Mouse (Mus musculus) intestine, postnatal 0 days (tissue): ENCODE data around the gene Jak3. TPM values are rescaled to one million over a fixed set of nuclear protein-coding genes. Genes with fewer than 3 reads are reported as not detected.

Experiments
- ATAC-seq: fragments of 200-750 bp; cut with Nextera tagmentation; 2 replicates; pipeline ENCODE4 v1.8.0; 2017; ENCODE audit warnings: mild to moderate bottlenecking, moderate TSS enrichment, moderate library complexity
- H3K27ac ChIP-seq: fragments of 300-500 bp; sonication (generic); 2 replicates; pipeline ENCODE4 v1.5.1; 2014; ENCODE audit warnings: mild to moderate bottlenecking, low read depth, low read length, moderate library complexity
- H3K27me3 ChIP-seq: fragments of 300-500 bp; sonication (generic); replicated peaks from 2 replicates; pipeline ENCODE4 v1.6.1; 2014; ENCODE audit warnings: low read length, mixed read lengths; ENCODE audit not compliant: control insufficient read depth, insufficient read depth
- H3K36me3 ChIP-seq: fragments of 300-500 bp; sonication (generic); 2 replicates; pipeline ENCODE4 v1.6.1; 2014; ENCODE audit warnings: mild to moderate bottlenecking, moderate library complexity; ENCODE audit not compliant: control insufficient read depth, insufficient read depth
- H3K4me1 ChIP-seq: fragments of 300-500 bp; sonication (generic); replicated peaks from 2 replicates; pipeline ENCODE4 v1.6.1; 2014; ENCODE audit warnings: antibody characterized with exemption, low read length, mixed read lengths; ENCODE audit not compliant: control insufficient read depth, insufficient read depth
- H3K4me2 ChIP-seq: fragments of 300-500 bp; sonication (generic); replicated peaks from 2 replicates; pipeline ENCODE4 v1.6.1; 2014; ENCODE audit warnings: low read depth, mild to moderate bottlenecking, moderate library complexity
- H3K4me3 ChIP-seq: fragments of 300-500 bp; sonication (generic); 2 replicates; pipeline ENCODE4 v1.5.1; 2014; ENCODE audit warnings: low read depth, low read length
- H3K9ac ChIP-seq: fragments of 300-500 bp; sonication (generic); 2 replicates; pipeline ENCODE4 v1.6.1; 2014; ENCODE audit warnings: mild to moderate bottlenecking, low read depth, low read length
- H3K9me3 ChIP-seq: fragments of 300-500 bp; sonication (generic); 2 replicates; pipeline ENCODE4 v1.6.1; 2016; ENCODE audit warnings: mixed run types; ENCODE audit not compliant: control insufficient read depth
- CTCF ChIP-seq: sonication (generic); IDR thresholded peaks from 2 replicates; pipeline ENCODE4 v1.5.1; 2016; ENCODE audit warnings: low read depth, mild to moderate bottlenecking, control low read depth, antibody characterized with exemption, moderate library complexity
- WGBS: fragments of 180-500 bp; shearing (Covaris S2); extraction: QIAGEN DNeasy Blood & Tissue Kit; methylation state at CpG from one replicate; pipeline ENCODE4 v1.1.7; 2014; 5-methylcytosine and 5-hydroxymethylcytosine counted together
- polyA plus RNA-seq: library from polyadenylated mRNA; unstranded; fragments of >200 nt; fragmentation: Nextera tagmentation; extraction: Ambion mirVana; gene quantifications from 2 replicates; pipeline ENCODE4 v1.2.1, GENCODE M21; 2015

Jak3 gene
- polyA plus RNA-seq, 1 experiment from 2014 or later = 5.7 TPM

GRCm38 (mm10) chr8:71668220-71668975 is 7.7 kb upstream of the Jak3 start:
- Histone ChIP-seq H3K9me3 (no peaks in the 10 kb centered on the region), H3K9ac (no peak overlapping the region), H3K36me3 (no peaks in the 10 kb centered on the region), H3K4me2 (peak overlapping the region; percentile 37; the same call in 1 of the 2 replicates), H3K4me3 (no peak overlapping the region), H3K27ac (no peak overlapping the region), H3K27me3 (peaks cover 31% of the 10 kb centered on the region), H3K4me1 (0 out of 2 replicates have a peak, but pooled peaks cover 6% of the 10 kb centered on the region)
- TF ChIP-seq CTCF = no peak
- 2% methylated on average over 21 of the region's 21 CpGs for WGBS
- ATAC-seq = no peak

- Histone ChIP-seq H3K4me1 (0 out of 2 replicates have a peak, but pooled peaks cover 6% of the 10 kb centered on the region), H3K9me3 (no peaks in the 10 kb centered on the region), H3K4me2 (peak overlapping the region; percentile 97), H3K9ac (no peak overlapping the region), H3K27me3 (peaks cover 31% of the 10 kb centered on the region), H3K4me3 (peak overlapping the region; percentile 54), H3K27ac (no peak overlapping the region), H3K36me3 (no peaks in the 10 kb centered on the region)
- no peak for TF ChIP-seq CTCF
- 11% methylated on average over 12 of the region's 12 CpGs for WGBS
- ATAC-seq = no peak
Measured at GRCm38 (mm10) chr8:71670198-71670597, 5.9 kb upstream of the Jak3 start.

DNA sequence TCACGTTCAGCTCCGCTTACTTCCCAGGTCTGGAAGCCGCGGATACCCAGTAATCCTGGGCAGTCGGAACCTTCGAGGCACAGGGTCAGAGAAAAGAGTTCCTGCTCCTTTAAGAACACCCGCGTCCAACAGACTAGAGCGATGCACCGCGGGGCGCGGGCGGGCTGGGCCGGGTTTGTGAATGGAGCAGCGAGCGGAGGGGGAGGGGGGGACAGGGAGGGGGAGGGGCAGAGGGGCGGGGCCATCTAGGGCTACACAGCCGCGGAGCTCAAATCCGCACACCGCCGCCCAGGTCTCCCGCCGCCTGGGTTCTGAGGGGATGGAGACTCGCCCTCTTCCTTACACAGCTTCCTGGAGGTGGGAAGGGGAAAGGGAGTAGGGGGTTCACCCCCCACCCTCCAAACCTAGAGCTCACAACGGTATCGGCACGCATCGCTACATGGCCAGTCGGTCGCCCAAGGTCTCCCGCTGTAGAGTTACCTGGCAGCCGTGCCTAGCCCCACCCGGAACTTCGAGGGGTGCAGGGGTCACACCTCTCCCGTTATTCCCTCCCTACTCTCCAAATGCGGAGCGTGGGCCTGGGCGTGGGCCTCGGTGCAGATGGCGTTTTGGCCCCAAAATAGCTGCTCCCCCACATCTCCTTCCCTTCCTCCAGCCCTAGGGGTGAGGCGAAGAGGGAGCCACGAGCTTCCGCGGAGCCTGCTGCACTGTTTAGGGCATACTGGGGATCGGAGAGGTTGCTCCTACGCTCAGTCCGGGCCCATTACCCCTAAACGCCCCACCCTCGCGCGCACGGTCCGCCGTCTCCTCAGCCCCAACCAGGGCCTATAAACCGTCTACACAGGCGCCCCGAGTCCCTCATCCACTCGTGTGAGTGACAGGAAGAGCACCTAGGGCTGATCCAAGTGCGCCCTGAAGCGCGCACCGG is 5.2 kb upstream of the Jak3 start:
- ATAC-seq = peak; percentile 15; the same call in 1 of the 2 replicates
- no peak overlapping the region for H3K9ac ChIP-seq

DNA sequence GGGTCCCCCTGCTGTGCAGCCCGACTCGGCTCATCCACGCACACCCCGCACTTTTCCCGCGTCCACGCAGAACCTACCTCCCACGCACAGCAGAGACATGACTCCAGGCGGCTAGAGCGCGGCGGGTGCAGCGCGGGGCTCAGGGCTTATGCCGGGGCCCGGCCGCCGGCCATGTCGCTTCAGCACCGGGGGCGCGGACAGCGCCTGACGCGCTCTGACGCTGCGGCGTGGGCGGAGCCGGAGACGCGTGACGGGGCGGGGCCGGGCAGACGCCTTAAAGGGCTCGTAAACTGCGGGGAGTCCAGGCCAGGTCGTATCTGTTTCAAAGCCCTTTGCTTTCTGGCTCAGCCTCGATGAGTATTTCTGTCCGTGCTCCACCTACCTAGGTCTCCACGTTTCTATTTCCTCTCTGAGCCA is 4.5 kb upstream of the Jak3 start, which contains the start of gene Unc13a:
TSS of gene Unc13a (minus strand) at position 209 of the 417 bp plus-strand sequence.
- Histone ChIP-seq H3K27me3 (peaks cover 27% of the 10 kb centered on the region), H3K36me3 (no peaks in the 10 kb centered on the region), H3K4me3 (peak within 1 kb of the TSS; percentile 54), H3K9ac (no peak within 1 kb of the TSS), H3K4me1 (0 out of 2 replicates have a peak, but pooled peaks cover 6% of the 10 kb centered on the region), H3K27ac (no peak within 1 kb of the TSS), H3K4me2 (peak within 1 kb of the TSS; percentile 97), H3K9me3 (no peaks in the 10 kb centered on the region)
- peak; percentile 59 for ATAC-seq
- under 1% methylated on average over 42 of the region's 42 CpGs for WGBS
- TF ChIP-seq CTCF = no peak

More for the DNA sequence above, 5.2 kb upstream of the Jak3 start:
- under 1% methylated on average over 55 of the region's 64 CpGs for WGBS
- Histone ChIP-seq H3K36me3 (no peaks in the 10 kb centered on the region), H3K4me3 (peak overlapping the region; percentile 54), H3K27ac (no peak overlapping the region), H3K9me3 (no peaks in the 10 kb centered on the region), H3K27me3 (peaks cover 31% of the 10 kb centered on the region), H3K4me1 (0 out of 2 replicates have a peak, but pooled peaks cover 6% of the 10 kb centered on the region), H3K4me2 (peak overlapping the region; percentile 97)
- no peak for TF ChIP-seq CTCF

- Histone ChIP-seq H3K9me3 (no peaks in the 10 kb centered on the region), H3K27ac (no peak overlapping the region), H3K9ac (no peak overlapping the region)
Measured at GRCm38 (mm10) chr8:71672168-71672735, 3.8 kb upstream of the Jak3 start.

More at GRCm38 (mm10) chr8:71672168-71672735, 3.8 kb upstream of the Jak3 start:
- no peaks in the 10 kb centered on the region for H3K36me3 ChIP-seq
- H3K27me3 ChIP-seq = peaks cover 22% of the 10 kb centered on the region
- H3K4me2 ChIP-seq = peak overlapping the region; percentile 97
- H3K4me1 ChIP-seq = 0 out of 2 replicates have a peak, but pooled peaks cover 6% of the 10 kb centered on the region
- WGBS = 63% methylated on average over 6 of the region's 6 CpGs
- H3K4me3 ChIP-seq = 0 out of 2 replicates have a peak overlapping the region, but pooled peaks have one; percentile 54
- ATAC-seq = no peak
- TF ChIP-seq CTCF = no peak
